Mouse (Mus musculus) urinary bladder, postnatal 36 days (tissue): ENCODE data around the gene Myo18b.

Experiments
- DNase-seq, 2 experiments: peaks; one replicate each; pipeline ENCODE4 v3.0.0; 2022; ENCODE audit warnings: low spot score in 2 of 2, mixed read lengths in 1 of 2

Gene Myo18b

DNA sequence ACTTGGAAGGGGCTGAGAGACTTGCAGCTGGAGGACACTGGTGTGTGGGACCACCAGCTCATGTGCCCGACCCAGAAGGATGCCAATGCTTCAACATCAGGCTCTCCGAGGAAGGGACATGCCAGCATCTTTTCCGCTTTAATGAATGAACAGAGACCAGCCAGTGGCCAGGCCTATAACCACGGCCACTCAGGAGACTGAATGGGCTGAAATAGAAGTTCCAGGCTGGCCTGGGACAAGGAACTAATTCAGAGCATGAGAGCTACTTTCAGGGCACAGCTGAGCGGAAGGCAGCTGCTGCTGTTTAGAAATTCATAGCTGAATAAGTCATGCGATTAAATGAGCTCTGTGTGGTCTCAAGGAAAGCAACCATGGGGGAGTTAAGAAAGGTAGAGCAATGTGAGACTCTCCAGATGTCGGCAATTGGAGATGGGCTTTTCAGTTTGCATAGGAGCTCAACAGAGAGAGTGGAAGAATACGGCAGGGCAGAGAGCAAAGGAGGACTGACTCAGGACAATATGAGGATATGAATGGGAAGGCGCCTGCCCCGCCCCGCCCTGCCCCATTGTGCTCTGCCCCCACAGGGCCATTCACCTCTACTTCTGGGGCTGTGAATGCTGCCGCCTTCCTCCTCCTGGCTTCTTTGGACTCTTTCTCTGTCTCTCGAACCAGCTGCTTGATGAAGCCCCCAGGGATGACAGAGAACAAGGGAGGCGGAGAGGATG lies 18.6 kb downstream of the Myo18b start:
- no peak for DNase-seq

DNA sequence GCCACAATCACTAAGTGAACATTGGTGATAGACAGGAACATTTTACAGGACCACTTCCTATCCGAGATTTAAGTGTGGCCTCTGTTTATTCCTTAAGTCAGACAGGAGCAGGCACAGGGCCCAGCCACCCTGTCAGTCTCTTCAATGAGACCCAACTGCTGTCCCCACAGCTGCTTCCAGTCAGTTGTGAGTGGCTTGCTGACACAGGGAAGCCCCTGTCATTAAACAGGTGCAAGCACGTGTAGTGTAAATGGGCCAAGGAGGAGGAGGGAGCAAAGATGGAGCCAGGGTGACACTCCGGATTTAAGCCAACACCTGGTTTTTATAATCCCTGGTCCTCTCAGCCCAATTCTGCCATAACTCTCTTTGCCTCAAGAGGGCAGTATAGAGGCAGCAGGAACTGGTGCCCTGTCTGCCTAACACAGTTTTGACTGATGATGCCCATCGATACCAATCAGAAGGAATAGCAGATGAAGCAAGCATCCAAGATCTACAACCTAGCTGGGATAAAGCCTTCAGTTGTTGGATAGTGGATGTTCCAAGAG lies 19.2 kb downstream of the Myo18b start:
- DNase-seq = no peak

DNA sequence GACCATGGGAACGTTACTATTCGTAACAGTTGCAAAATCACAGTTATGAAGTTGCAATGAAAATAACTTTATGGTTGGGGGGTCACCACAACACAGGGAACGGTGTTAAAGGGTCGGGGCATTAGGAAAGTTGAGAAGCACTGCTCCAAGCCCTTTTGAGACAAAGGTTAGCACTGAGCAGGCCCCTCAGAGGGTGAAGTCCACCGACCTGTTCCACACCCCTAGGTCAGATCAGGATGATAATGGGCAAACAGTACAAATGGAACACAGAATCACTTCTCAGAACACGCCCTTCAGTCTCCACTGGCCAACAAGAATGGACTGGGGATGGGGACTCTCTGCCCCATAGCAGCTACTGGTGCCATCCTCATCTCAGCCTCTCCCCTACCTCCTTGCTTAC lies 23.2 kb downstream of the Myo18b start:
- no peak for DNase-seq

DNA sequence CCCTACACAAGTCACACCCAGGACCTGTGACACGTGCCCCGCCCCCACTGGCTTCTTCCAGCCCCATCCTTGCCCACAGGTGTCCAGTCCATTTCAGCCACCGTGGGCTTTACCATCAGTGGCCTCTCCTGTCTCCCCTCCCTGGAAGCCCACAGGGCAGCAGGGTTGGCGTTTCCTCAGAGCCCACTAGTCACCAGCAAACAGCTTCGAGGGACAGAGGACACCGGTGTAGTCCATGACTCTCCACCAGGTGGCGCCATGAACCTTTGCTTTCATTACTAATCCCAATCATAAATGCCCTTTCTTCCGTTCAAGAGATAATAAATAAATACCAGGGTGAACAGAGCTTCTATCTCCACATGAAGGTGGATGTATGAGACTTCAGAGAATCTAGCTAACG lies 25.4 kb downstream of the Myo18b start:
- peak; percentile 37 to 67 for DNase-seq

- DNase-seq = no peak
Observed at GRCm38 (mm10) chr5:112868620-112869019, 27.5 kb downstream of the Myo18b start.

- no peak for DNase-seq
Observed at GRCm38 (mm10) chr5:112864719-112865367, 31.3 kb downstream of the Myo18b start.

DNA sequence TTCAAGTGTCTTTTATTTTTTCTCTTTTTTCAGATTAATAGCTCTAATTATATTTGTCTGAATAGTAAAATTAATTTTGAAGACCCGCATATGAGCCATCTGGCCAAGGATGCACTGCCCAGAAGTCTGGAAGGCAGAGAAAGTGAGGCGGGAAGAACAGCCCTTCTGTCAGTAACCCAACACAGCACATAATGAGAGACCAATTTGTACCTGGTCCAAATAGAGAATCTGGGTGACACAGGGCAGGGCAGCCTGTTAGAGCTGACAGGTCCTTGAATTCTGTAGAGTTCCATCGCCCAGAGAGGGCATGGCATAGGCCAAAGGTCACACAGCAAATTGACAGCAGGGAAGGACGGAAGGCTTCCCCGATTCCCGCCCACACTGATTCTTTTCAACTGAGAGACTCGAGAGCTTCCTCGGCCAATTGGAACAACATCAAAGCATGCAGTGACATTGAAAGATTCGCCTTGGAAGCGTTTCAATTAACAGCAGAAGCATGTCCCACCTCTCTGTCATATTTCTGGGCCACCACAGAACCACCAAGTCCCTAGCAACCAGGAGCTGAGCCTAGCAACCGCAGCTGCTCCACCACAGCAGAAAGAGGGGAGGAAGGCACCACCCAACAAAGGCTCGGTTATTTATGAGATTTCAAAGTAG lies 36.7 kb downstream of the Myo18b start:
- DNase-seq = no peak

DNA sequence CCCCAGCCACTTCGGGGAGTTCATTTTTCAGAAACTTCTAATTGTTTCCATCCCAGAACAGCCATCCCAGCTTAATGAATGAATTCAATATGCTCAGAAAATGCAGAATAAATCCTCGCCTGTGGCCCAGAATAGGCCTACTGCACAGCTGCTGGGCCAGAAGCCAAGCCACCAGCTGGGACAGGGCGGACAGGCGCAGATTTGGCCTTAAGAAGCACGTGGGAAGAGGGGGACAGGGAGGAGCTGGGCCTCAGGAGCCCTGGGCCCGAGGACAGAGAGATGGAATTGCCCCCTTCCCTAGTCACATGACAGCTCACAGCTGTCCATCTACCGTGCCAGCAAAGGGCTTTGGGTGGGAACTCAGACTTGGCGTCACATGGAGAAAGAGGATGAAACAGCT lies 43.0 kb downstream of the Myo18b start:
- DNase-seq = peak; percentile 24 to 38

DNA sequence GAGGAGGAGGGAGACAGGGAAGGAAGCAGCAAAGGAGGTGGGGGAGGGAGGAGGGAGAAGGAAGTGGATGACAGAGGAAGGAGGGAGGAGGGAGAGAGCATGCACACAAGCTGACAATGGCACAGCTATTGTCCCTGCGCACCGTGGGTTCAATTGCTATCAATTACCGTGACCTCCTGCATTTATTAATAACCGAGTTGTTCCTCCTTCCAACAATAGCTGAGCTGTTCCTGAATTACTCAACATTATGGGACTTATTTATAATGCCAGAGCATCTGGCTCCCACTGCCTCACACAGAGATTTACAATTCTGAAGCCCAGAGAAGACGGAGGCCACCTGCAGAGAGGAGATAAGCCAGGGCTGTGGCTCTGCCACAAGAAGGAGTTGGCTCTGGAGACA lies 44.8 kb downstream of the Myo18b start:
- no peak for DNase-seq

- DNase-seq = peak in 1 of 2 experiments; percentile 9
Observed at GRCm38 (mm10) chr5:112848586-112849280, 47.4 kb downstream of the Myo18b start.

GRCm38 (mm10) chr5:112847985-112848542 lies 48.1 kb downstream of the Myo18b start:
- DNase-seq = no peak

DNA sequence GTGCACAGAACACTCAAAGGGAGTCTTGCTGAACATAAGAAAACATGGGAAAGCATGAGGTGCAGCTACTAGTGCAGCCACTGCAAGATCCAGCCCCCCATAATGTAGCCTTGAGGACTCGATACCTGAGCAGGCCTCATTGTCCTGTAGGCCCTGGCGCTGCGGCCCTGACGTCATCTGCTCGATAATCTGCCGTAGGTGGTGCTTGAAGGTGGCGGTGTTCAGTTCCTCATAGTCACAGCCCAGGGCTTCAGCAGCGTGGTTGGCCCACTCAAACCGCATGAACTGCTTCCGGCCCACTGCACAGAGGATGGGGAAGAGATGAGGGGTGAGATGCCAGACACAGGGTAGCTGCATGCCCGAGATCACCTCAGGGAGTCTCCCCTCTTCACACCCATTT lies 50.0 kb downstream of the Myo18b start:
- no peak for DNase-seq

GRCm38 (mm10) chr5:112844460-112844859 lies 51.7 kb downstream of the Myo18b start:
- DNase-seq = no peak

DNA sequence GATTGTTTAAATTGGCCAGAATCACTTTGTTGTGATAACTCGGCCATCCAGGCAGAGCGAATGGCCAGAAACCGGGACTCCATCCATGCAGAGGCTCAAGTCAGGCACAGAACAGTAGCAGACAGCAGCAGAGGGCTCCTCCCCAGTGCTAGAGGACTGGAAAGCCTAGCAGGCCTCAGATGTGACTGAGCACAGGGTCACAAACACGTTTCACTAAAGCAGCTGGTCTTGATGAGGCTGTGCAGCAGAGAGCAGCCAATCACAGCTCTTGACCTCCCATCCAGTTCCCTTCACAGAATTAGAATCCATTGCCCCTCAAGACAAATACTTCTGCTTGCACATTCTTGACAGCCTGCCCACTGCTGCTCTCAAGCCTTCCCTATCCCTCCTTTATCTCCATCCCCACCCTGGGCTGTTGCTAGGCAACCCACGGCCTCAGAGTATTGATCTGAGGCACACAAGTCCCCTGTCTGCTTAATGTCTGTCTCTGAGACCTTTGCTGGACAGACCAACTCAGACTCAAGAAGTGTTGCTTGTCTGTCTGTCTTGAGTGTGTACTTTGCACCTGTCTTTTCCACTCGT lies 52.4 kb downstream of the Myo18b start:
- no peak for DNase-seq

DNA sequence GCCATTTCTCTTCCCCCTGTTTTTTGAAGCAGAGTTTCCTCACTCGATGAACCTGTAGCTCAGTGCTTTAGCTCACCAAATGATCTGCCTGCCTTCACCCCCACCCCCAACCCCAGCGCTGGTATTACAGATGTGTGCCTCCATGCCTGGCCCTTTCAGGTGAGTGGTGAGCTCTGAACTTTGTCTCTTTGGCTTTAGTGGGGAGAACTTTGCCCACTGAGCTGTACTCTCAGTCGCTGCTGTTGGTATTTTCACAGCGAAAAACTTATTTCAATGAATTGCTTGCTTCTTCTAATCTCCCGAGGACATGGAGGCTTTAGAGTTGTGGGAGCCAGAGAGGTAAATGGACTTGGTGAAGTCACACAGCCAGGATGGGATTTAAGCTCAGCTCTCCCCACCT lies 53.5 kb downstream of the Myo18b start:
- DNase-seq = no peak

GRCm38 (mm10) chr5:112841850-112842249 lies 54.3 kb downstream of the Myo18b start:
- no peak for DNase-seq

GRCm38 (mm10) chr5:112834896-112835295 lies 61.3 kb downstream of the Myo18b start:
- DNase-seq = no peak

DNA sequence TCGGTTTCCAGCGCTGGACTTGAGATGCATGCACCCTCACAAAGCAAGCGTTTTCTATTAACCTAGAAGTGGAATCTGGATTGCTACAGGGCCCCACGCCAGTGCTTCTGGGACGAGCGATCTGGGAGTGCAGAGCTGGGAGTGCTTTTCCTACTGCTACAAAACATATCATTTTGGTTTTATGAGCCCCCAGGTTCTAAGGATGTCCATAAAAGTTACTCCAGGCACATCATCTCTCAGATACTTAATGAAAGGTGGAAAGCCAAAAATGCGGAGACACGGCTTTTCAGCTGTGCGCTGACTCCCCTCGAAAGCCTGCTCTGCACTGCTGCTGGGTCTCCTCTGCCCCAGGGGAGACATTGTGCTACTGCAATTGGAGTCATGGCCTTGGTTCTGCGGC lies 62.3 kb downstream of the Myo18b start:
- DNase-seq = no peak

DNA sequence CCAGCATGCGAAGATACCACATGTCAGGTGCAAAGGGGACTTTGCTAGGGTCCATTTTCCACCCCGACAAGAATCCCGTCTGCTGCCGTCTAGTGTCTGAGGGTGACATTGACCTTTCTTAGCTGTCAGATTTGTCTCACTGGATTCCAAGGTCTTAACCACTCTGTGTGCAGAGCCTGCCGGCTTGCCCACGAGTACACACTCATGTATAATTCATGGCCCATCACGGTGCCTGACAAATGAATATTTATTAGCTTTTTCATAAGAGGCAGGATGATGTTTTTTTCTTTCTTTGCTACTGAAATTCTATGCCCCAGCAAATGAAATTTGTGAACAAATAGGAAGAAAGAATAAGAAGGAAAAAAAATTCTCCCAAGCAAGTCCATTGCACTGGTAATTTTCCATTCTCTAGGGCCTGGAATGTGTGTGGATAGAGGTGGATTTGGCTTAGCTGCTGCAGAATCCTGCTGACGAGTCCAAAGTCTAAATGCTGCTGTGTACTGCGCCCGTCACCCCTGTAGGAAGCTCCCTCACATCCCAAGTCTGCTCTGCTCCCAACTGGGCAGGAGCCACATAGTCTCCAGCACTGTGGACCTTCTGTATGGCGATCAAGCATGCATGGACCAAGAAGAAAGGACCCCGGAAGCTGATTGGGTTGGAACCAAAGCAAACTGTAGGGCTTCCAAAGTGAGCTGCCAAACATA lies 70.9 kb downstream of the Myo18b start:
- no peak for DNase-seq

- DNase-seq = peak in 1 of 2 experiments; percentile 3
Observed at GRCm38 (mm10) chr5:112824376-112824775, 71.8 kb downstream of the Myo18b start.

GRCm38 (mm10) chr5:112822426-112822825 lies 73.7 kb downstream of the Myo18b start:
- no peak for DNase-seq
